8 mouse cellular contexts compared by ENCODE assay signal in genomic region chr6:124812848-124813247, GRCm38 (mm10). TPM values are rescaled to one million over a fixed set of nuclear protein-coding genes. Genes with fewer than 3 reads are reported as not detected.
A peak's percentile ranks its signal among the peaks of the same experiment; 100 is the strongest.
DNase-seq lines count a peak whose midpoint lies in the region; ATAC-seq and TF ChIP-seq lines count a peak whose summit lies in the region.

No protein-coding gene starts in this region.

- H3K9ac ChIP-seq in limb, embryonic 15.5 days = peak overlapping the region; percentile 76
- H3K9ac ChIP-seq in stomach, embryonic 16.5 days (ENCODE audit: low read length) = peak overlapping the region; percentile 95

- no peak for TF ChIP-seq CTCF in cerebellum, adult 2 months (IDR thresholded peaks at IDR 0.05; ENCODE audit: borderline replicate concordance, insufficient read depth, low read depth, low read length)
- no peak for TF ChIP-seq CTCF in testis, adult 2 months (IDR thresholded peaks at IDR 0.05; ENCODE audit: control insufficient read depth, insufficient read depth, insufficient replicate concordance, low read depth, low read length)

- peaks cover 5% of the 10 kb centered on the region; the same call in 1 of the 2 replicates for H3K36me3 ChIP-seq in testis, adult 2 months (ENCODE audit: control insufficient read depth, insufficient read depth, low read length)
- H3K36me3 ChIP-seq in limb, embryonic 15.5 days = peaks cover 55% of the 10 kb centered on the region
- peaks cover 16% of the 10 kb centered on the region; the same call in 1 of the 2 replicates for H3K36me3 ChIP-seq in stomach, embryonic 16.5 days (ENCODE audit: control insufficient read depth, insufficient read depth, low read length)

- no peaks in the 10 kb centered on the region for H3K27me3 ChIP-seq in cerebellum, adult 2 months (ENCODE audit: control insufficient read depth, insufficient read depth, low read length)
- H3K27me3 ChIP-seq in testis, adult 2 months (ENCODE audit: control insufficient read depth, insufficient read depth, low read length) = no peaks in the 10 kb centered on the region
- H3K27me3 ChIP-seq in limb, embryonic 15.5 days = no peaks in the 10 kb centered on the region
- H3K27me3 ChIP-seq in stomach, embryonic 16.5 days (ENCODE audit: control insufficient read depth, insufficient read depth, low read length) = no peaks in the 10 kb centered on the region

- 13% methylated on average over 9 of the region's 9 CpGs for WGBS in cerebellum, adult 2 months
- 12% methylated on average over 9 of the region's 9 CpGs for WGBS in limb, embryonic 15.5 days
- WGBS in stomach, embryonic 16.5 days = 10% methylated on average over 9 of the region's 9 CpGs

- peak overlapping the region; percentile 80 for H3K27ac ChIP-seq in cerebellum, adult 2 months (ENCODE audit: insufficient read depth, low read length)
- H3K27ac ChIP-seq in testis, adult 2 months (ENCODE audit: control insufficient read depth, insufficient read depth, low read depth, low read length) = no peak overlapping the region
- H3K27ac ChIP-seq in limb, embryonic 15.5 days = peak overlapping the region; percentile 96
- peak overlapping the region; percentile 97 for H3K27ac ChIP-seq in stomach, embryonic 16.5 days (ENCODE audit: low read length)

- TF ChIP-seq POLR2A in cerebellum, adult 2 months (IDR thresholded peaks at IDR 0.05; ENCODE audit: borderline replicate concordance, insufficient read depth, low read length) = no peak
- TF ChIP-seq POLR2A in testis, adult 2 months (IDR thresholded peaks at IDR 0.05; ENCODE audit: control insufficient read depth, low read depth, low read length) = no peak

- peak in 1 of 2 experiments; percentile 48 for DNase-seq in cerebellum, adult 2 months
- no peak for DNase-seq in cerebellum, adult 9-11 months
- no peak for DNase-seq in testis, postnatal 14 days (ENCODE audit: low spot score)
- no peak for DNase-seq in spleen, adult 18-20 months
- DNase-seq in layer of hippocampus, postnatal 36 days = no peak

- H3K4me3 ChIP-seq in cerebellum, adult 2 months (replicated peaks; ENCODE audit: insufficient read depth, low read depth, low read length) = peak overlapping the region; percentile 83
- peak overlapping the region; percentile 83 for H3K4me3 ChIP-seq in testis, adult 2 months (ENCODE audit: control insufficient read depth, low read depth, low read length)
- peak overlapping the region; percentile 70 for H3K4me3 ChIP-seq in limb, embryonic 15.5 days
- peak overlapping the region; percentile 82 for H3K4me3 ChIP-seq in stomach, embryonic 16.5 days (replicated peaks; ENCODE audit: low read length)

- H3K4me1 ChIP-seq in cerebellum, adult 2 months (ENCODE audit: control insufficient read depth, insufficient read depth, low read length) = peaks cover 21% of the 10 kb centered on the region
- peaks cover 54% of the 10 kb centered on the region for H3K4me1 ChIP-seq in testis, adult 2 months (ENCODE audit: control insufficient read depth, insufficient read depth, low read length)
- peaks cover 53% of the 10 kb centered on the region for H3K4me1 ChIP-seq in limb, embryonic 15.5 days
- peaks cover 35% of the 10 kb centered on the region for H3K4me1 ChIP-seq in stomach, embryonic 16.5 days (ENCODE audit: control insufficient read depth, insufficient read depth, low read length)

- peak overlapping the region; percentile 72 for H3K4me2 ChIP-seq in limb, embryonic 15.5 days
- H3K4me2 ChIP-seq in stomach, embryonic 16.5 days (ENCODE audit: low read depth, low read length) = peak overlapping the region; percentile 95

- no peaks in the 10 kb centered on the region for H3K9me3 ChIP-seq in limb, embryonic 15.5 days
- no peaks in the 10 kb centered on the region for H3K9me3 ChIP-seq in stomach, embryonic 16.5 days (replicated peaks; ENCODE audit: control insufficient read depth, low read length)

- ATAC-seq in limb, embryonic 15.5 days (ENCODE audit: insufficient number of reproducible peaks, low FRiP score, low TSS enrichment, low read depth) = no peak
- ATAC-seq in stomach, embryonic 16.5 days (ENCODE audit: insufficient read depth, low FRiP score) = no peak

RNA-seq across cellular contexts. Expression of gene Tpi1, which starts 1.2 kb away (rescaled TPM):
- 1,162 and 1,205 TPM in 2 replicates for polyA plus RNA-seq in cerebellum, adult 2 months (2012; rRNA removed)
- polyA plus RNA-seq in testis, adult 2 months (2012; rRNA removed) = 471 and 473 TPM in 2 replicates
- 940 and 1,131 TPM in 2 replicates for polyA plus RNA-seq in limb, embryonic 15.5 days (2015; fragmentation: Nextera tagmentation; extraction: Ambion mirVana)
- 938 and 959 TPM in 2 replicates for polyA plus RNA-seq in stomach, embryonic 16.5 days (2015; fragmentation: Nextera tagmentation; extraction: Ambion mirVana)
- 100 to 1,000 TPM; 731 to 778 TPM for total RNA-seq in layer of hippocampus, postnatal 36 days (2021)

RNA-seq across cellular contexts. Expression of gene Spsb2, which starts 4.4 kb away (rescaled TPM):
- 12.1 and 13.8 TPM in 2 replicates for polyA plus RNA-seq in cerebellum, adult 2 months (2012; rRNA removed)
- polyA plus RNA-seq in testis, adult 2 months (2012; rRNA removed) = 63.6 and 78.1 TPM in 2 replicates
- 14.1 and 15.5 TPM in 2 replicates for polyA plus RNA-seq in limb, embryonic 15.5 days (2015; fragmentation: Nextera tagmentation; extraction: Ambion mirVana)
- polyA plus RNA-seq in stomach, embryonic 16.5 days (2015; fragmentation: Nextera tagmentation; extraction: Ambion mirVana) = 14.8 and 15.1 TPM in 2 replicates
- 1 to 10 TPM; 2.9 to 3.1 TPM for total RNA-seq in layer of hippocampus, postnatal 36 days (2021)

RNA-seq across cellular contexts. Expression of gene Usp5, which starts 16.4 kb away (rescaled TPM):
- 155 and 159 TPM in 2 replicates for polyA plus RNA-seq in cerebellum, adult 2 months (2012; rRNA removed)
- 37.4 and 41.2 TPM in 2 replicates for polyA plus RNA-seq in testis, adult 2 months (2012; rRNA removed)
- 134 and 136 TPM in 2 replicates for polyA plus RNA-seq in limb, embryonic 15.5 days (2015; fragmentation: Nextera tagmentation; extraction: Ambion mirVana)
- polyA plus RNA-seq in stomach, embryonic 16.5 days (2015; fragmentation: Nextera tagmentation; extraction: Ambion mirVana) = 128 and 139 TPM in 2 replicates
- 100 to 1,000 TPM; 174 to 188 TPM for total RNA-seq in layer of hippocampus, postnatal 36 days (2021)

RNA-seq across cellular contexts. Expression of gene Cdca3, which starts 16.5 kb away (rescaled TPM):
- 1.3 and 1.4 TPM in 2 replicates for polyA plus RNA-seq in cerebellum, adult 2 months (2012; rRNA removed)
- 218 and 250 TPM in 2 replicates for polyA plus RNA-seq in testis, adult 2 months (2012; rRNA removed)
- polyA plus RNA-seq in limb, embryonic 15.5 days (2015; fragmentation: Nextera tagmentation; extraction: Ambion mirVana) = 124 and 141 TPM in 2 replicates
- polyA plus RNA-seq in stomach, embryonic 16.5 days (2015; fragmentation: Nextera tagmentation; extraction: Ambion mirVana) = 129 and 138 TPM in 2 replicates
- total RNA-seq in layer of hippocampus, postnatal 36 days (2021) = 1 to 10 TPM in 1 of 2 experiments, under 1 TPM in 1; 0.38 to 1.2 TPM

RNA-seq across cellular contexts. Expression of gene Gnb3, which starts 27.2 kb away (rescaled TPM):
- 0.84 and 1.3 TPM in 2 replicates for polyA plus RNA-seq in cerebellum, adult 2 months (2012; rRNA removed)
- 0.07 TPM in 1 of 2 replicates, not detected in the other for polyA plus RNA-seq in testis, adult 2 months (2012; rRNA removed)
- polyA plus RNA-seq in limb, embryonic 15.5 days (2015; fragmentation: Nextera tagmentation; extraction: Ambion mirVana) = 0.96 and 3.2 TPM in 2 replicates
- polyA plus RNA-seq in stomach, embryonic 16.5 days (2015; fragmentation: Nextera tagmentation; extraction: Ambion mirVana) = 0.66 and 1.5 TPM in 2 replicates
- under 1 TPM in 1 of 2 experiments, not detected in 1; 0.17 TPM for total RNA-seq in layer of hippocampus, postnatal 36 days (2021)
